Mouse (Mus musculus): Measurements from ENCODE around the gene Ubap1l. TPM values are rescaled to one million over a fixed set of nuclear protein-coding genes. Genes with fewer than 3 reads are reported as not detected.
A peak's percentile ranks its signal among the peaks of the same experiment; 100 is the strongest.

The Ubap1l gene
- polyA plus RNA-seq, 1 experiment: 0.16 TPM

- Histone ChIP-seq H3K36me3 (ENCODE audit: control insufficient read depth, insufficient read depth) (no peaks in the 10 kb centered on the region), H3K27me3 (ENCODE audit: control insufficient read depth, insufficient read depth, insufficient read length) (no peaks in the 10 kb centered on the region), H3K4me3 (no peak within 1 kb of the TSS), H3K79me2 (ENCODE audit: control insufficient read depth, insufficient read depth) (no peaks in the 10 kb centered on the region), H3K4me2 (ENCODE audit: low read depth) (no peak within 1 kb of the TSS), H3ac (ENCODE audit: control insufficient read depth, insufficient read length) (no peak within 1 kb of the TSS)
- no peak for TF ChIP-seq TCF3 (IDR thresholded peaks at IDR 0.05; ENCODE audit: insufficient read length, low read depth)
These were observed 37.4 kb downstream of the Ubap1l start, which contains the start of gene Rasl12 for GRCm38 (mm10) chr9:65398279-65398678. Gene Rasl12 (plus strand): TSS chr9:65398506.

DNA sequence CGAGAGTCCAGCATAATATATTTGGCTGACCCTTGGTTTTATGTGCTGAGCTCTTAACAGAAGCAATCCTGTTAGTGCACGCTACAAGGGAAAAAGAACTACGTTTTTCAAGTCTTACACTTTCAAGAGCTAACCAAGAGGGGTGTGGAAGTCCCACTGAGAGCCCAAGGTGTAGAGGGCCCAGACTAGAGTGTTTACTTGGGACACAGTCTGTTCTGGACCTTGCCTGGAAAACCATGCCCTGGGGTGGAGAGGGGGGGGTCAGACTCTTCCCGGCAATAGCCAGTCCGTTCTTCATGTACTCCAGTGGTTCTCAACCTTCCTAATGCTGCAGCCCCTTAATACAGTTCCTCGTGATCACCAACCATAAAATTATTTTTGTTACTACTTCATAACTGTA, 39.1 kb downstream of the Ubap1l start:
- Histone ChIP-seq H3K36me3 (ENCODE audit: control insufficient read depth, insufficient read depth) (no peaks in the 10 kb centered on the region), H3ac (ENCODE audit: control insufficient read depth, insufficient read length) (no peak overlapping the region), H3K79me2 (ENCODE audit: control insufficient read depth, insufficient read depth) (no peaks in the 10 kb centered on the region), H3K27me3 (ENCODE audit: control insufficient read depth, insufficient read depth, insufficient read length) (no peaks in the 10 kb centered on the region), H3K4me2 (ENCODE audit: low read depth) (no peak overlapping the region), H3K4me3 (no peak overlapping the region)
- TF ChIP-seq MYOG (IDR thresholded peaks at IDR 0.05; ENCODE audit: control insufficient read depth in 1 of 3, insufficient read depth in 1 of 3, insufficient read length in 2 of 3, low read depth in 2 of 3) (no peak), SRF (IDR thresholded peaks at IDR 0.05; ENCODE audit: control insufficient read depth, insufficient read length, low read depth) (no peak), TCF3 (IDR thresholded peaks at IDR 0.05; ENCODE audit: insufficient read length, low read depth) (no peak), MYOD1 (IDR thresholded peaks at IDR 0.05; ENCODE audit: control insufficient read depth in 1 of 3, insufficient read length in 2 of 3, low read depth in 2 of 3) (no peak)

DNA sequence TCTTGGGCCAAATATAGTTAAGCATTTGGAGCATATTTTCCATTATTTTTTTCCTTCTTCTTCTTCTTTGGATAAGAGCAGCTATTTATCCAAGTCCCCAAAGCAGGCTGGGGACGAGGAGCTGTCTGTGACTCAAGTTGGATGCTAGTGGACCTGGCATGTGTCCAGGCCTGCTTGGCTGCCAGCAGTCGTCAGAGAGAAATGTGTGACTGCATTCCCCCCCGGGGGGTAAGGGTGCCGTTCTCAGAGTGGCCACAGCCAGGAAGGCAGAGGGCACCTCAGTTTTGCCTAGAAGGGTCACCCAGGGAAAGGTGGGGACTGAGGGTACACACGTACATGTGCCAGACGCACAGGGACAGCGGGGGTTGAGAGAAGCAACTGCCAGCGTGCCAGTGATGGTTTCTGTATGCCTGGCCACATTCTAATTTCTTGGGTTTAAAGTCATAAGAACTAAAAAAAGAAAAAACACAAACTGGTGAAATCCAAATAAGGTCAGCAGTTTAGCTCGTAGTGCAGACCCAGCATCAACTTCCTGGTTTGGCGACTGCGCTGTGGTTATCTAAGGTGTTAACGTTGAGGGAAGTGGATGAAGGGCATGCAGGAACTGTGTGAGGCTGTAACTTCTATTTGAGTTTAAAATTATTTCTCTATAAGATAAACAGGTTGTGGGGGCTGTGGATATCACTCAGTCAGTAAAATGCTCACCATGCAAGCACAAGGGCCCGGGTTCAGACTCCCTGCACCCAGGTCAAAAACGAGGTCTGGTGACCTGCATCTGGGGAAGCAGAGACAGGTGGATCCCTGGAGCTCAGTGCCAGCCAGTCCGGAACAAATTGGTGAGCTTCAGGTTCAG, 43.7 kb downstream of the Ubap1l start:
- TF ChIP-seq MAX (IDR thresholded peaks at IDR 0.05; ENCODE audit: low read depth) (no peak), E2F4 (IDR thresholded peaks at IDR 0.05; ENCODE audit: insufficient read depth) (no peak), POLR2A (IDR thresholded peaks at IDR 0.05; ENCODE audit: insufficient read length, low read depth) (no peak), CEBPB (IDR thresholded peaks at IDR 0.05; ENCODE audit: insufficient read depth, poor library complexity, severe bottlenecking) (no peak), USF1 (IDR thresholded peaks at IDR 0.05; ENCODE audit: low read depth) (no peak), POLR2AphosphoS2 (IDR thresholded peaks at IDR 0.05; ENCODE audit: insufficient read length, low read depth) (no peak), MYOG (IDR thresholded peaks at IDR 0.05; ENCODE audit: control insufficient read depth in 1 of 3, insufficient read depth in 1 of 3, insufficient read length in 2 of 3, low read depth in 2 of 3) (no peak), SRF (IDR thresholded peaks at IDR 0.05; ENCODE audit: control insufficient read depth, insufficient read length, low read depth) (no peak)
- Histone ChIP-seq H3K79me2 (ENCODE audit: control insufficient read depth, insufficient read depth) (no peaks in the 10 kb centered on the region), H3K27me3 (ENCODE audit: control insufficient read depth, insufficient read depth, insufficient read length) (no peaks in the 10 kb centered on the region), H3K4me3 (no peak overlapping the region), H3K36me3 (ENCODE audit: control insufficient read depth, insufficient read depth) (no peaks in the 10 kb centered on the region), H3ac (ENCODE audit: control insufficient read depth, insufficient read length) (no peak overlapping the region), H3K4me2 (ENCODE audit: low read depth) (peak overlapping the region; percentile 38)

DNA sequence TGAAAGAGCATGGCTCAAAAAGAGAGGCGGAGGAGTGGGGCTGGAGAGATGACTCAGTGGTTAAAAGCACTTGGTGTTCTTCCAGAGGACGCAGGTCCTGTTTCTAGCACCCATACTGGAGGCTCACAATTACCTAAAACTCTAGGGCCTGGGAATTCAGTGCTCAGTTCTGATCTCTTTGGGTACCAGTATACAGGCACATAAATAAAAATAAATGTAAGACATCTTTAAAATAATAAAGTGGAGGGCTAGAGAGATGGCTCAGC, 44.3 kb downstream of the Ubap1l start:
- Histone ChIP-seq H3ac (ENCODE audit: control insufficient read depth, insufficient read length) (no peak overlapping the region), H3K4me3 (no peak overlapping the region), H3K36me3 (ENCODE audit: control insufficient read depth, insufficient read depth) (no peaks in the 10 kb centered on the region), H3K79me2 (ENCODE audit: control insufficient read depth, insufficient read depth) (no peaks in the 10 kb centered on the region), H3K27me3 (ENCODE audit: control insufficient read depth, insufficient read depth, insufficient read length) (no peaks in the 10 kb centered on the region), H3K4me2 (ENCODE audit: low read depth) (no peak overlapping the region)
- no peak for TF ChIP-seq E2F4 (IDR thresholded peaks at IDR 0.05; ENCODE audit: insufficient read depth)
- no peak for TF ChIP-seq SRF (IDR thresholded peaks at IDR 0.05; ENCODE audit: control insufficient read depth, insufficient read length, low read depth)
- no peak for TF ChIP-seq POLR2A (IDR thresholded peaks at IDR 0.05; ENCODE audit: insufficient read length, low read depth)
- TF ChIP-seq CEBPB (IDR thresholded peaks at IDR 0.05; ENCODE audit: insufficient read depth, poor library complexity, severe bottlenecking): no peak

- Histone ChIP-seq H3K4me2 (ENCODE audit: low read depth) (no peak overlapping the region), H3K36me3 (ENCODE audit: control insufficient read depth, insufficient read depth) (no peaks in the 10 kb centered on the region), H3K4me3 (no peak overlapping the region), H3K79me2 (ENCODE audit: control insufficient read depth, insufficient read depth) (no peaks in the 10 kb centered on the region), H3ac (ENCODE audit: control insufficient read depth, insufficient read length) (no peak overlapping the region), H3K27me3 (ENCODE audit: control insufficient read depth, insufficient read depth, insufficient read length) (peaks cover 4% of the 10 kb centered on the region)
- no peak for TF ChIP-seq TCF12 (IDR thresholded peaks at IDR 0.05; ENCODE audit: insufficient read depth, poor library complexity, severe bottlenecking)
- no peak for TF ChIP-seq E2F4 (IDR thresholded peaks at IDR 0.05; ENCODE audit: insufficient read depth)
- TF ChIP-seq MYOD1 (IDR thresholded peaks at IDR 0.05; ENCODE audit: control insufficient read depth in 1 of 3, insufficient read length in 2 of 3, low read depth in 2 of 3): no peak
- TF ChIP-seq USF1 (IDR thresholded peaks at IDR 0.05; ENCODE audit: low read depth): no peak
- no peak for TF ChIP-seq CEBPB (IDR thresholded peaks at IDR 0.05; ENCODE audit: insufficient read depth, poor library complexity, severe bottlenecking)
- no peak for TF ChIP-seq MAX (IDR thresholded peaks at IDR 0.05; ENCODE audit: low read depth)
- TF ChIP-seq POLR2AphosphoS2 (IDR thresholded peaks at IDR 0.05; ENCODE audit: insufficient read length, low read depth): no peak
- no peak for TF ChIP-seq MYOG (IDR thresholded peaks at IDR 0.05; ENCODE audit: control insufficient read depth in 1 of 3, insufficient read depth in 1 of 3, insufficient read length in 2 of 3, low read depth in 2 of 3)
- no peak for TF ChIP-seq SRF (IDR thresholded peaks at IDR 0.05; ENCODE audit: control insufficient read depth, insufficient read length, low read depth)
- TF ChIP-seq POLR2A (IDR thresholded peaks at IDR 0.05; ENCODE audit: insufficient read length, low read depth): no peak
- no peak for TF ChIP-seq REST (IDR thresholded peaks at IDR 0.05; ENCODE audit: insufficient read depth, insufficient read length)
- TF ChIP-seq TCF3 (IDR thresholded peaks at IDR 0.05; ENCODE audit: insufficient read length, low read depth): no peak
These were observed 46.5 kb downstream of the Ubap1l start for GRCm38 (mm10) chr9:65407327-65407726.
